Mouse (Mus musculus): ENCODE measurements around the gene Ppp1r12c. TPM values are rescaled to one million over a fixed set of nuclear protein-coding genes. Genes with fewer than 3 reads are reported as not detected.
A peak's percentile ranks its signal among the peaks of the same experiment; 100 is the strongest.
"Not testable (repeated sequence)": the region's sequence is repeated elsewhere in the genome, so short reads cannot be mapped to it uniquely, and the experiment has no call there.

Ppp1r12c gene
- total RNA-seq (2021) = 100 to 1,000 TPM; 154 TPM
- long read RNA-seq, experiment 1, transcript Ppp1r12c-202 (22 exons, 2,667 nt) = minor isoform, 31 of 210 reads
- long read RNA-seq, experiment 1, transcript Ppp1r12c-201 (22 exons, 2,983 nt) = major isoform, 107 of 210 reads
- long read RNA-seq, experiment 1, partial matches to known transcripts = 21 of 210 reads
- long read RNA-seq, experiment 1, other reads (novel, unspliced or antisense) = 51 of 210 reads
- long read RNA-seq, experiment 2, transcript Ppp1r12c-202 (22 exons, 2,667 nt) = minor isoform, 27 of 195 reads
- long read RNA-seq, experiment 2, transcript Ppp1r12c-201 (22 exons, 2,983 nt) = major isoform, 107 of 195 reads
- long read RNA-seq, experiment 2, partial matches to known transcripts = 16 of 195 reads
- long read RNA-seq, experiment 2, other reads (novel, unspliced or antisense) = 45 of 195 reads

- DNase-seq (ENCODE audit: low spot score in 2 of 2) = peak; percentile 96
Measured at GRCm38 (mm10) chr7:4501558-4502397, at the start of gene Ppp1r12c. Ppp1r12c (minus strand) TSS chr7:4501680.

DNA sequence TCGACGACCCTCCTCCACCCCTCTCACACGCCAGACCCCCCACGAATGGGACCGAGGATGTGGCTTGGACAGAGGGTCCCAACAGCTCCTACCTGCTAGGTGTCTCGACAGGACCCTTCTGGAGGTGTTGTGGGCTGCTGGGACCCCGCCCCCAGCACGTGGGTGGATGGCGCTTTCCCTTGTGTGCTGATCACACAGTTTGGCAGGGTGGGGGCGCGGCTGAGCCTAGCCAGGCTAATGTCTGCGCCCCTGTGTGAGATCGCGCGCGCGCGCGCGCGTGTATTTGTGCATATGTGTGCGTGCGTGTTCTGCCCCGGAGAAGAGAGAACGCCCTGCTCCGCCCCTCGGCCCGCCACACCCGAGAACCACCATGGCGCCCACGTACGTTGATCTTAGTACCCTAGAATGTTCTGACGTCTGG, 45.8 kb upstream of the Ppp1r12c start, which contains the start of gene Syt5:
TSS of gene Syt5 (minus strand) at position 321 of the 421 bp plus-strand sequence.
- DNase-seq (ENCODE audit: low spot score in 2 of 2) = peak; percentile 66 to 76

DNA sequence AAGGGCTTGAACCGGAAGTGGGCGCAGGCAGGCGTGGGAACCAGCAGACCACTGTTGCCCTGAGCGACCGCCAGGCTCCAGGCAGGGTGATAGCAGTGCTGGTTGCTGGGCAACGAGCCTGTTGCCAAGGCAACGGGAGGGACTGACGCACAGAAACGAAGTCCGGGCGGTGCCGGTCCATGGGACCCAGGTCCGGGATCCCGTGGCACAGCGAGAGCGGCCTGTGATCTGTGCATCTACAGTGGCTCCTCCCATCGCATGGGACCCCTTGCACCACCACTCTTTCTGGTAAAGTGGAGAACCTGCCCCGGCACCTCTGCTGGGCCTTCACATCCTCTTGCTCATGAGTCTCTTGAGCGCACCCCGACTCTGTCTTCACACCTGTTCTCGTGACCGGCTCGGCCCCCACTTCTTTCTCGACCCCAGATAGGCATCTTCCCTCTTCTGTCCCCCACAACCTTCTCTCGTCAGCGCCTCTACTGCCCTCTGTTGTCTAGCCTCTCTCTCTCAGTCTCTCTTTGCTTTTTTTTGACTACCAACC, 45.2 kb upstream of the Ppp1r12c start:
- peak; percentile 97 for DNase-seq (ENCODE audit: low spot score in 2 of 2)

- DNase-seq (ENCODE audit: low spot score in 2 of 2) = no peak
Measured at GRCm38 (mm10) chr7:4546050-4546449, 44.6 kb upstream of the Ppp1r12c start.

GRCm38 (mm10) chr7:4542013-4542412, 40.5 kb upstream of the Ppp1r12c start:
- no peak for DNase-seq (ENCODE audit: low spot score in 2 of 2)

DNA sequence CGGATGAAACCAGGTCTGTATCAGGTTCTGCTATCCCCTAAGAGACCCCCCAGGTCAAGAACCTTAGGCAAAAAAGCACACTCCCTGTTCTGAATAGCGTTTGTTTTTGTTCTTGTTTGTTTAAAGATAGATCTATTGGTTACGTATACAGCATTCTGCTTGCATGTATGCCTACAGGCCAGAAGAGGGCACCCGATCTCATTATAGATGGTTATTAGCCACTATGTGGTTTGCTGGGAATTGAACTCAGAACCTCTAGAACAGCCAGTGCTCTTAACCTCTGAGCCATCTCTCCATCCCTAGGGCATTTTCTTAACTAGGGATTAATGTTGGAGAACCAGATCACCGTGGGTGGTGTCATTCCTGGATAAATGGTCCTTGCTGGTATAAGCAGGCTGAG, 39.9 kb upstream of the Ppp1r12c start:
- no peak for DNase-seq (ENCODE audit: low spot score in 2 of 2)

GRCm38 (mm10) chr7:4539019-4539418, 37.5 kb upstream of the Ppp1r12c start:
- no peak for DNase-seq (ENCODE audit: low spot score in 2 of 2)

DNA sequence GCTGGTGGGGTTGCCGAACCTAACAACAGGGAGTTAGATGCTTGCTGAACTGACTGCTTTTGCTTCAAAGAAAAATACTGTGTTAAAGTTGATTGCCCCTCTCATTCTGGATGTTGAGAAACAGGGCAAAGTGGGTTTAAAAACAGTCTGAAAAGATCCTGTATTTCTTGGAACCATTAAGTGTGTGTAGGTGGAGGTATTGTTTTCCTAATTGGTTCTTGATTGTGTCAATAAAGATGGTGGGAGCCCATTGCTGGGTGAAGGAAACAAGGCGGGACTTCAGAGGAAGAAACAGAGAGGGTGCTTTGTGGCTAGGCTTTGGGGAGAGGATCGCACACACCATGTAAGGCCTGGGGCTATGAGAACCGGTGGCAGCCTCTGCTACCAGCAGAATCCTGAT, 35.7 kb upstream of the Ppp1r12c start:
- no peak for DNase-seq (ENCODE audit: low spot score in 2 of 2)

- no peak for DNase-seq (ENCODE audit: low spot score in 2 of 2)
Measured at GRCm38 (mm10) chr7:4536369-4536768, 34.9 kb upstream of the Ppp1r12c start.

GRCm38 (mm10) chr7:4532005-4532729, 30.7 kb upstream of the Ppp1r12c start, which contains the start of gene Dnaaf3:
Dnaaf3 (minus strand) TSS chr7:4532453.
- no peak for DNase-seq (ENCODE audit: low spot score in 2 of 2)

- not testable (repeated sequence) for DNase-seq (ENCODE audit: low spot score in 2 of 2)
Measured at GRCm38 (mm10) chr7:4530166-4530565, 28.7 kb upstream of the Ppp1r12c start.

GRCm38 (mm10) chr7:4527302-4527689, 25.8 kb upstream of the Ppp1r12c start:
- DNase-seq (ENCODE audit: low spot score in 2 of 2) = no peak

- DNase-seq (ENCODE audit: low spot score in 2 of 2) = peak; percentile 71 to 77
Measured at GRCm38 (mm10) chr7:4526341-4527301, 25.1 kb upstream of the Ppp1r12c start.

GRCm38 (mm10) chr7:4524212-4524922, 22.9 kb upstream of the Ppp1r12c start, which contains the start of gene Tnni3:
Tnni3 (minus strand) TSS chr7:4524229.
- peak; percentile 35 to 41 for DNase-seq (ENCODE audit: low spot score in 2 of 2)

- no peak for DNase-seq (ENCODE audit: low spot score in 2 of 2)
Measured at GRCm38 (mm10) chr7:4523205-4524130, 22.0 kb upstream of the Ppp1r12c start.

- DNase-seq (ENCODE audit: low spot score in 2 of 2) = no peak
Measured at GRCm38 (mm10) chr7:4522292-4522691, 20.8 kb upstream of the Ppp1r12c start.

GRCm38 (mm10) chr7:4521231-4522003, 19.9 kb upstream of the Ppp1r12c start:
- DNase-seq (ENCODE audit: low spot score in 2 of 2) = no peak
